Mouse (Mus musculus): Measurements from ENCODE around the gene Stk38. TPM values are rescaled to one million over a fixed set of nuclear protein-coding genes. Genes with fewer than 3 reads are reported as not detected.

Stk38 gene
- total and polyA plus RNA-seq, 3 experiments, result 29.0 to 56.4 (median 56.0) TPM

GRCm38 (mm10) chr17:29020444-29020843, 12.6 kb upstream of the Stk38 start (continued):
- no peak for TF ChIP-seq MAX (IDR thresholded peaks at IDR 0.05; ENCODE audit: low read length)
- no peak for TF ChIP-seq ELF1 (IDR thresholded peaks at IDR 0.05; ENCODE audit: low read depth, low read length)
- no peak for TF ChIP-seq MAZ (IDR thresholded peaks at IDR 0.05; ENCODE audit: low read depth, low read length)
- no peak for TF ChIP-seq BHLHE40 (IDR thresholded peaks at IDR 0.05; ENCODE audit: low read depth, low read length)
- peak; percentile 62; the same call in 1 of the 2 replicates for TF ChIP-seq MEF2A (IDR thresholded peaks at IDR 0.05; ENCODE audit: borderline replicate concordance, low read depth, low read length)
- peak; percentile 54 for TF ChIP-seq SMC3 (IDR thresholded peaks at IDR 0.05; ENCODE audit: low read depth, low read length)
- no peak for TF ChIP-seq E2F4 (IDR thresholded peaks at IDR 0.05; ENCODE audit: insufficient replicate concordance, low read depth, low read length)
- TF ChIP-seq NELFE (IDR thresholded peaks at IDR 0.05; ENCODE audit: low read depth, low read length), result no peak
- TF ChIP-seq TCF12 (IDR thresholded peaks at IDR 0.05; ENCODE audit: low read depth, low read length), result no peak
- TF ChIP-seq CHD2 (IDR thresholded peaks at IDR 0.05; ENCODE audit: low read length), result no peak

- dilution Hi-C loops (cut with MboI; ENCODE audit: extremely low pct_ligation_motif_present, extremely low pct_unique_long_range_greater_than_20kb, low sequenced_read_pairs) (no loop called here), in situ Hi-C loops (cut with MboI; ENCODE audit: low pct_ligation_motif_present, low pct_unique_long_range_greater_than_20kb, low sequenced_read_pairs) (loop anchor here (10.0 kb wide), 1 partner anchor 115 kb away; no protein-coding TSS in a partner anchor)
- Histone ChIP-seq H3K4me3 (replicated peaks in 1 of 3; ENCODE audit: low read depth in 2 of 3, low read length in 2 of 3, poor library complexity in 1 of 3) (no peak overlapping the region), H3K4me2 (ENCODE audit: insufficient read depth, low read depth, poor library complexity, severe bottlenecking) (no peak overlapping the region), H3K79me2 (replicated peaks; ENCODE audit: control insufficient read depth, extremely low read depth, insufficient read depth, poor library complexity, severe bottlenecking) (no peaks in the 10 kb centered on the region), H3K9me3 (replicated peaks; ENCODE audit: low read length) (no peaks in the 10 kb centered on the region), H3K4me1 (ENCODE audit: control insufficient read depth in 1 of 2, insufficient read depth in 2 of 2) (peaks cover 9 to 57% of the 10 kb centered on the region in 2 experiments; a peak in 3 of 4 replicates), H3K27ac (ENCODE audit: insufficient read depth, low read depth) (no peak overlapping the region), H3K27me3 (replicated peaks) (no peaks in the 10 kb centered on the region), H3K9ac (ENCODE audit: insufficient read depth, low read depth) (no peak overlapping the region), H3K36me3 (replicated peaks in 1 of 2; ENCODE audit: control insufficient read depth in 1 of 2, insufficient read depth in 1 of 2, low read length in 1 of 2) (no peaks in the 10 kb centered on the region)
- DNase-seq (ENCODE audit: extremely low read depth), result no peak
- TF ChIP-seq E2F4 (IDR thresholded peaks at IDR 0.05; ENCODE audit: insufficient replicate concordance, low read depth, low read length) (no peak), USF2 (conservative IDR thresholded peaks at IDR 0.05; ENCODE audit: low read depth, low read length) (no peak), JUN (IDR thresholded peaks at IDR 0.05; ENCODE audit: insufficient read depth, low read depth, low read length) (no peak), HCFC1 (IDR thresholded peaks at IDR 0.05; ENCODE audit: low read depth, low read length) (no peak)
Measured at GRCm38 (mm10) chr17:29019391-29019790, 11.6 kb upstream of the Stk38 start.

- dilution Hi-C loops (cut with MboI; ENCODE audit: extremely low pct_ligation_motif_present, extremely low pct_unique_long_range_greater_than_20kb, low sequenced_read_pairs), result no loop called here
- Histone ChIP-seq H3K4me1 (ENCODE audit: control insufficient read depth in 1 of 2, insufficient read depth in 2 of 2) (peaks cover 9 to 58% of the 10 kb centered on the region in 2 experiments; a peak in 3 of 4 replicates), H3K9ac (ENCODE audit: insufficient read depth, low read depth) (no peak overlapping the region), H3K9me3 (replicated peaks; ENCODE audit: low read length) (no peaks in the 10 kb centered on the region), H3K4me2 (ENCODE audit: insufficient read depth, low read depth, poor library complexity, severe bottlenecking) (no peak overlapping the region; the same call in 1 of the 2 replicates), H3K79me2 (replicated peaks; ENCODE audit: control insufficient read depth, extremely low read depth, insufficient read depth, poor library complexity, severe bottlenecking) (no peaks in the 10 kb centered on the region), H3K27ac (ENCODE audit: insufficient read depth, low read depth) (peak overlapping the region; percentile 83), H3K27me3 (replicated peaks) (no peaks in the 10 kb centered on the region), H3K36me3 (replicated peaks in 1 of 2; ENCODE audit: control insufficient read depth in 1 of 2, insufficient read depth in 1 of 2, low read length in 1 of 2) (no peaks in the 10 kb centered on the region), H3K4me3 (replicated peaks in 1 of 3; ENCODE audit: low read depth in 2 of 3, low read length in 2 of 3, poor library complexity in 1 of 3) (no peak overlapping the region)
- in situ Hi-C loops (cut with MboI; ENCODE audit: low pct_ligation_motif_present, low pct_unique_long_range_greater_than_20kb, low sequenced_read_pairs), result loop anchor here (10.0 kb wide), 1 partner anchor 114 kb away; no protein-coding TSS in a partner anchor
- peak; percentile 94 for DNase-seq (ENCODE audit: extremely low read depth)
- TF ChIP-seq NRF1 (IDR thresholded peaks at IDR 0.05; ENCODE audit: low read depth, low read length) (no peak), E2F4 (IDR thresholded peaks at IDR 0.05; ENCODE audit: insufficient replicate concordance, low read depth, low read length) (no peak), IRF4 (IDR thresholded peaks at IDR 0.05; ENCODE audit: low read depth, low read length) (peak; percentile 74), ZC3H11A (IDR thresholded peaks at IDR 0.05; ENCODE audit: low read depth, low read length) (no peak), SIN3A (IDR thresholded peaks at IDR 0.05; ENCODE audit: low read length) (peak; percentile 68; the same call in 1 of the 2 replicates), EP300 (IDR thresholded peaks at IDR 0.05; ENCODE audit: low read length) (peak; percentile 49), JUN (IDR thresholded peaks at IDR 0.05; ENCODE audit: insufficient read depth, low read depth, low read length) (peak; percentile 69), BHLHE40 (IDR thresholded peaks at IDR 0.05; ENCODE audit: low read depth, low read length) (peak; percentile 52; the same call in 1 of the 2 replicates), ZKSCAN1 (IDR thresholded peaks at IDR 0.05; ENCODE audit: borderline replicate concordance, low read depth, low read length) (no peak), MEF2A (IDR thresholded peaks at IDR 0.05; ENCODE audit: borderline replicate concordance, low read depth, low read length) (peak; percentile 98), USF2 (conservative IDR thresholded peaks at IDR 0.05; ENCODE audit: low read depth, low read length) (no peak), TBP (conservative IDR thresholded peaks at IDR 0.05; ENCODE audit: low read depth, low read length) (peak; percentile 58), TCF12 (IDR thresholded peaks at IDR 0.05; ENCODE audit: low read depth, low read length) (peak; percentile 35; the same call in 1 of the 2 replicates), RAD21 (IDR thresholded peaks at IDR 0.05; ENCODE audit: low read depth, low read length) (peak; percentile 80), ZMIZ1 (IDR thresholded peaks at IDR 0.05; ENCODE audit: low read depth, low read length) (peak; percentile 57; the same call in 1 of the 2 replicates), MYC (IDR thresholded peaks at IDR 0.05; ENCODE audit: low read depth, low read length) (0 out of 2 replicates have a peak, but pooled peaks have one; percentile 22), MAX (IDR thresholded peaks at IDR 0.05; ENCODE audit: low read length) (peak; percentile 55; the same call in 1 of the 2 replicates), ZNF384 (IDR thresholded peaks at IDR 0.05; ENCODE audit: low read depth, low read length) (peak; percentile 29; the same call in 1 of the 2 replicates), CTCF (conservative IDR thresholded peaks at IDR 0.05 in 1 of 2, IDR thresholded peaks at IDR 0.05 in 1 of 2; ENCODE audit: low read depth in 2 of 2, low read length in 2 of 2) (peak; percentile 88 to 95), CHD2 (IDR thresholded peaks at IDR 0.05; ENCODE audit: low read length) (peak; percentile 81; the same call in 1 of the 2 replicates), ETS1 (conservative IDR thresholded peaks at IDR 0.05; ENCODE audit: low read depth, low read length) (peak; percentile 92), NELFE (IDR thresholded peaks at IDR 0.05; ENCODE audit: low read depth, low read length) (peak; percentile 68)
Measured at GRCm38 (mm10) chr17:29018292-29018984, 10.6 kb upstream of the Stk38 start.

All from CH12.LX (cell line).